Mouse (Mus musculus): ENCODE measurements at regions not wholly inside any gene's neighbourhood (a gene's known extent, or its start where the extent isn't known, plus 50 kb on each side); places are given as distances from the start of the nearest gene placed in this dataset.
"Not testable (repeated sequence)": the region's sequence is repeated elsewhere in the genome, so short reads cannot be mapped to it uniquely, and the experiment has no call there.

GRCm38 (mm10) chr11:114485429-114485828 lies 182.9 kb upstream of the Rpl38 start:
- DNase-seq (ENCODE audit: low spot score) = no peak
- Histone ChIP-seq H3K27ac (ENCODE audit: low read depth, low read length) (no peak overlapping the region), H3K4me3 (ENCODE audit: low read depth, low read length) (no peak overlapping the region), H3K4me1 (replicated peaks; ENCODE audit: control insufficient read depth, insufficient read depth, low read length) (no peaks in the 10 kb centered on the region), H3K36me3 (ENCODE audit: control insufficient read depth, insufficient read depth, low read length) (no peaks in the 10 kb centered on the region), H3K9me3 (ENCODE audit: control insufficient read depth, low read length) (no peaks in the 10 kb centered on the region), H3K27me3 (ENCODE audit: control insufficient read depth, insufficient read depth, low read length) (no peaks in the 10 kb centered on the region; the same call in 1 of the 2 replicates), H3K9ac (ENCODE audit: low read length) (no peak overlapping the region), H3K4me2 (ENCODE audit: low read depth, low read length, severe bottlenecking) (no peak overlapping the region)
- WGBS = 70% methylated on average over 15 of the region's 15 CpGs
- ATAC-seq (replicated peaks; ENCODE audit: low FRiP score) = no peak

DNA sequence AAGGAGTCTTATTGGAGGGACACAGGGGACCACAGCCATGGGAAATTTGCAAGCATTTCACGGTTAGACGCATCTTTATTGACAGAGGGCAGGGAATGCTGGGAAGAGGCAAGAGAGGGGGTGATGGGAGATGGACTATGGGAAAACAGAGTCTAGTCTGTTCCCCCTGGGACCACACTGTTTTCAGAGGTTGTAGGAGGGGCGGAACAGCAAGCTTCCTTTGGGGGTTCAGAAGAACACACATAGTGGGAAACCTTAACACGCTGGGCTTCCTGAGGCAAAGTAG lies 183.7 kb upstream of the Rpl38 start:
- ATAC-seq (replicated peaks; ENCODE audit: low FRiP score) (no peak), DNase-seq (ENCODE audit: low spot score) (no peak)
- no peak overlapping the region for H3K9ac ChIP-seq (ENCODE audit: low read length)
- H3K4me2 ChIP-seq (ENCODE audit: low read depth, low read length, severe bottlenecking) = no peak overlapping the region
- 94% methylated on average over 4 of the region's 4 CpGs for WGBS
- no peak overlapping the region for H3K27ac ChIP-seq (ENCODE audit: low read depth, low read length)
- no peaks in the 10 kb centered on the region for H3K4me1 ChIP-seq (replicated peaks; ENCODE audit: control insufficient read depth, insufficient read depth, low read length)
- H3K36me3 ChIP-seq (ENCODE audit: control insufficient read depth, insufficient read depth, low read length) = no peaks in the 10 kb centered on the region
- no peaks in the 10 kb centered on the region; the same call in 1 of the 2 replicates for H3K27me3 ChIP-seq (ENCODE audit: control insufficient read depth, insufficient read depth, low read length)
- no peaks in the 10 kb centered on the region for H3K9me3 ChIP-seq (ENCODE audit: control insufficient read depth, low read length)
- no peak overlapping the region for H3K4me3 ChIP-seq (ENCODE audit: low read depth, low read length)

DNA sequence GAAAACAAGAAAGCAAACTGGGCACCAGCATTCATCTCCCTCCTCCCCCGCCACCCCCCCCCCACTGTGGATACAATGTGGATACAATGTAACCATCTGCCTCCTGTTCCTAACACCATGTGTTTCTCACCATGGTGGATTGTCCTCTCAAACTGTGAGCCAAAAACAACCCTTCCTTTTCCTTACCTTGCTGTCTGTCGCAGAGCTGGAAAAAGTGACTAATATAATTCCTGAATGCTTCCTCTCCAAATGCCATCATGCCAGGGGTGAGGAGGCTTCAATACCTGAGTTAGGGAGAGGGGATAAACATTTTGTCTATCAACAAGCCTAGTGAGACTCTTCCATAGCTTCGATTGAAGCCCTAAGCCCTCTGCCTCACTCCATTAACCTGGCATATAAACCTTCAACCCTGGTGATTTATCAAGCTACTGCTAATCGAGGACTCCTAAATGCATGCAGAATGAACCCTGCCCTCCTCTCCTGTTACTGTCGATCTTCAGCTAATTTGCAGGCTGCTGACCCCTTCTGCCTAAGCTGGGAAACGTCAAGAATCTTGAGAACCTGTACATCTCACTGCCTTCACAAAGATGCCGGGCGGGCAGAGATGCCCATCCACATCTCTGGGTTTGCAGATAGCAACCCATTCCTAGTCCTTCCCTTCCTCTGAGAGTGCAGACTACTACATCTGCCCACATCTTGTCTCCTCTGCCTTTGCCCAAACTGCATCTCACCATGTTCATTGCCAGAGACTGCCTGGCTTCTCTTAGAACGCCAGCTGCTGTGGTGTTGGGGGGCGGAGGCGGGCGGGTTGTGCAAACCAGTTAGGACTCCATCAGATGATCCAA lies 184.3 kb upstream of the Rpl38 start:
- no peak for DNase-seq (ENCODE audit: low spot score)
- no peaks in the 10 kb centered on the region for H3K4me1 ChIP-seq (replicated peaks; ENCODE audit: control insufficient read depth, insufficient read depth, low read length)
- 79% methylated on average over 12 of the region's 12 CpGs for WGBS
- no peak overlapping the region for H3K9ac ChIP-seq (ENCODE audit: low read length)
- H3K4me2 ChIP-seq (ENCODE audit: low read depth, low read length, severe bottlenecking) = no peak overlapping the region
- H3K4me3 ChIP-seq (ENCODE audit: low read depth, low read length) = no peak overlapping the region
- H3K27me3 ChIP-seq (ENCODE audit: control insufficient read depth, insufficient read depth, low read length) = no peaks in the 10 kb centered on the region; the same call in 1 of the 2 replicates
- H3K27ac ChIP-seq (ENCODE audit: low read depth, low read length) = no peak overlapping the region
- H3K9me3 ChIP-seq (ENCODE audit: control insufficient read depth, low read length) = no peaks in the 10 kb centered on the region
- ATAC-seq (replicated peaks; ENCODE audit: low FRiP score) = no peak
- H3K36me3 ChIP-seq (ENCODE audit: control insufficient read depth, insufficient read depth, low read length) = no peaks in the 10 kb centered on the region

GRCm38 (mm10) chr11:114483350-114483749 lies 185.0 kb upstream of the Rpl38 start:
- not testable (repeated sequence) for DNase-seq (ENCODE audit: low spot score); H3K9me3 ChIP-seq (ENCODE audit: control insufficient read depth, low read length); H3K27ac ChIP-seq (ENCODE audit: low read depth, low read length); H3K36me3 ChIP-seq (ENCODE audit: control insufficient read depth, insufficient read depth, low read length); ATAC-seq (replicated peaks; ENCODE audit: low FRiP score); H3K4me1 ChIP-seq (replicated peaks; ENCODE audit: control insufficient read depth, insufficient read depth, low read length); H3K27me3 ChIP-seq (ENCODE audit: control insufficient read depth, insufficient read depth, low read length); H3K4me2 ChIP-seq (ENCODE audit: low read depth, low read length, severe bottlenecking); H3K4me3 ChIP-seq (ENCODE audit: low read depth, low read length); H3K9ac ChIP-seq (ENCODE audit: low read length)
- WGBS = 84% methylated on average over 7 of the region's 7 CpGs

DNA sequence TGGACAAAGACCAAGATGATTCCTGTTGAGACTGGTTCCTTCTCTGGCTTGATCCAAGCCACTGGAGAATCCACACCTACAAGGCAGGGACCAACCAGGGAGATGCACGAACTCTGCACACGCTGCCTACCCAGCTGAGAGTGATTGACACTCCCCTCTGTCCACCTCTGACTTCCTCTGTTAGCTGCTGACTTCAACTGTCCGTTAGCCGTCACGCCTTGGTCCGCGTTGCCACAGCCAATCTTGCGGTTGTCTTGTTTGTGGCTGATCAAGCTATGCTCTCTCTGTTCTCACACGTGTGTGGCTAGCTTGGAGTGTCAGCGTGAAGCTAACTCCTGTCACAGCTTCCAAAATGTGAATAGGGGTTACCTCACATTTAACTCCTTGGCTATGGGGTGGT lies 186.3 kb upstream of the Rpl38 start:
- Histone ChIP-seq H3K9ac (ENCODE audit: low read length) (no peak overlapping the region), H3K36me3 (ENCODE audit: control insufficient read depth, insufficient read depth, low read length) (no peaks in the 10 kb centered on the region), H3K27me3 (ENCODE audit: control insufficient read depth, insufficient read depth, low read length) (no peaks in the 10 kb centered on the region), H3K27ac (ENCODE audit: low read depth, low read length) (no peak overlapping the region), H3K4me3 (ENCODE audit: low read depth, low read length) (no peak overlapping the region), H3K4me1 (replicated peaks; ENCODE audit: control insufficient read depth, insufficient read depth, low read length) (0 out of 2 replicates have a peak, but pooled peaks cover 2% of the 10 kb centered on the region), H3K9me3 (ENCODE audit: control insufficient read depth, low read length) (no peaks in the 10 kb centered on the region), H3K4me2 (ENCODE audit: low read depth, low read length, severe bottlenecking) (no peak overlapping the region)
- DNase-seq (ENCODE audit: low spot score) (no peak), ATAC-seq (replicated peaks; ENCODE audit: low FRiP score) (no peak)
- 89% methylated on average over 10 of the region's 10 CpGs for WGBS

DNA sequence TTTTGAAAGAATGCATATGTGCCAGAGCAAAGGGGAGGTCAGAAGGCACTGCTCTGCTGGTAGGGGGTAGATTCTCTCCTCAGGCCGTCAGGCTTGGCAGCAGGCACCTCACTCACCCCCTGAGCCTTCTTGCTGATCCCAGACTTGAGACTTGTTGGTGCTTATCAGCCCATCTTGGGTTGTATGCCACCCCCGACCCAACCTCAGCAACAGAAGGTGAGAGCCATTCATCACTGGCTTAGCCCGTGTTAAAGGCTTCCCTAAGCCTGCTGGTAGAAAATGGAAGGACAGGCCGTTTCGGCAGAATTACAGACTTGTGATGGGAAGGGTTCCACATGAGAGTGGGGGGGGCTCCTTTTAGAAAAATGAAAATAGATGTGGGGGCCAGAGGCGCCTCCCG lies 187.3 kb upstream of the Rpl38 start:
- Histone ChIP-seq H3K9ac (ENCODE audit: low read length) (no peak overlapping the region), H3K4me1 (replicated peaks; ENCODE audit: control insufficient read depth, insufficient read depth, low read length) (0 out of 2 replicates have a peak, but pooled peaks cover 2% of the 10 kb centered on the region), H3K4me2 (ENCODE audit: low read depth, low read length, severe bottlenecking) (no peak overlapping the region), H3K9me3 (ENCODE audit: control insufficient read depth, low read length) (no peaks in the 10 kb centered on the region), H3K4me3 (ENCODE audit: low read depth, low read length) (no peak overlapping the region), H3K27me3 (ENCODE audit: control insufficient read depth, insufficient read depth, low read length) (no peaks in the 10 kb centered on the region), H3K27ac (ENCODE audit: low read depth, low read length) (no peak overlapping the region), H3K36me3 (ENCODE audit: control insufficient read depth, insufficient read depth, low read length) (no peaks in the 10 kb centered on the region)
- 67% methylated on average over 7 of the region's 7 CpGs for WGBS
- DNase-seq (ENCODE audit: low spot score) = no peak
- no peak for ATAC-seq (replicated peaks; ENCODE audit: low FRiP score)

- Histone ChIP-seq H3K27ac (ENCODE audit: low read depth, low read length) (no peak overlapping the region), H3K4me3 (ENCODE audit: low read depth, low read length) (no peak overlapping the region), H3K9me3 (ENCODE audit: control insufficient read depth, low read length) (no peaks in the 10 kb centered on the region), H3K9ac (ENCODE audit: low read length) (no peak overlapping the region), H3K27me3 (ENCODE audit: control insufficient read depth, insufficient read depth, low read length) (no peaks in the 10 kb centered on the region), H3K36me3 (ENCODE audit: control insufficient read depth, insufficient read depth, low read length) (no peaks in the 10 kb centered on the region), H3K4me1 (replicated peaks; ENCODE audit: control insufficient read depth, insufficient read depth, low read length) (peaks cover 4% of the 10 kb centered on the region; the same call in 1 of the 2 replicates), H3K4me2 (ENCODE audit: low read depth, low read length, severe bottlenecking) (no peak overlapping the region)
- no peak for ATAC-seq (replicated peaks; ENCODE audit: low FRiP score)
- DNase-seq (ENCODE audit: low spot score) = no peak
- 73% methylated on average over 8 of the region's 8 CpGs for WGBS
Measured at GRCm38 (mm10) chr11:114480119-114480540, 188.2 kb upstream of the Rpl38 start.

- H3K4me3 ChIP-seq (ENCODE audit: low read depth, low read length) = no peak overlapping the region
- no peaks in the 10 kb centered on the region for H3K9me3 ChIP-seq (ENCODE audit: control insufficient read depth, low read length)
- DNase-seq (ENCODE audit: low spot score) (no peak), ATAC-seq (replicated peaks; ENCODE audit: low FRiP score) (no peak; the same call in 1 of the 2 replicates)
- peaks cover 4% of the 10 kb centered on the region; the same call in 1 of the 2 replicates for H3K4me1 ChIP-seq (replicated peaks; ENCODE audit: control insufficient read depth, insufficient read depth, low read length)
- 20% methylated on average over 7 of the region's 7 CpGs for WGBS
- H3K9ac ChIP-seq (ENCODE audit: low read length) = no peak overlapping the region
- no peaks in the 10 kb centered on the region for H3K27me3 ChIP-seq (ENCODE audit: control insufficient read depth, insufficient read depth, low read length)
- no peak overlapping the region for H3K27ac ChIP-seq (ENCODE audit: low read depth, low read length)
- H3K4me2 ChIP-seq (ENCODE audit: low read depth, low read length, severe bottlenecking) = peak overlapping the region; percentile 21; the same call in 1 of the 2 replicates
- no peaks in the 10 kb centered on the region for H3K36me3 ChIP-seq (ENCODE audit: control insufficient read depth, insufficient read depth, low read length)
Measured at GRCm38 (mm10) chr11:114478736-114479135, 189.6 kb upstream of the Rpl38 start.

- Histone ChIP-seq H3K27me3 (ENCODE audit: control insufficient read depth, insufficient read depth, low read length) (no peaks in the 10 kb centered on the region), H3K4me2 (ENCODE audit: low read depth, low read length, severe bottlenecking) (no peak overlapping the region), H3K9ac (ENCODE audit: low read length) (no peak overlapping the region), H3K36me3 (ENCODE audit: control insufficient read depth, insufficient read depth, low read length) (no peaks in the 10 kb centered on the region), H3K4me3 (ENCODE audit: low read depth, low read length) (no peak overlapping the region), H3K27ac (ENCODE audit: low read depth, low read length) (no peak overlapping the region), H3K4me1 (replicated peaks; ENCODE audit: control insufficient read depth, insufficient read depth, low read length) (peaks cover 5% of the 10 kb centered on the region; the same call in 1 of the 2 replicates), H3K9me3 (ENCODE audit: control insufficient read depth, low read length) (no peaks in the 10 kb centered on the region)
- DNase-seq (ENCODE audit: low spot score) (no peak), ATAC-seq (replicated peaks; ENCODE audit: low FRiP score) (0 out of 2 replicates have a peak, but pooled peaks have one; percentile 57)
- WGBS = 52% methylated on average over 3 of the region's 3 CpGs
Measured at GRCm38 (mm10) chr11:114477365-114477764, 191.0 kb upstream of the Rpl38 start.

All from forebrain, embryonic 11.5 days (tissue).